Mouse (Mus musculus) heart, adult 2 months (tissue): ENCODE data around the gene Gm37240.

ENCODE experiments used
- CTCF ChIP-seq: fragments of 200-600 bp; IDR thresholded peaks from 2 replicates; pipeline ENCODE4 v1.8.1; 2022; ENCODE audit warnings: antibody characterized with exemption, mild to moderate bottlenecking, moderate library complexity
- EP300 ChIP-seq: fragments of 200-500 bp; IDR thresholded peaks from 2 replicates; pipeline ENCODE4 v1.6.1; 2011; ENCODE audit warnings: low read depth, low read length, control low read depth; ENCODE audit not compliant: insufficient read depth
- POLR2A ChIP-seq: fragments of 200-500 bp; IDR thresholded peaks from 2 replicates; pipeline ENCODE4 v1.6.1; 2011; ENCODE audit warnings: mild to moderate bottlenecking, low read depth, low read length, control low read depth; ENCODE audit not compliant: insufficient read depth

DNA sequence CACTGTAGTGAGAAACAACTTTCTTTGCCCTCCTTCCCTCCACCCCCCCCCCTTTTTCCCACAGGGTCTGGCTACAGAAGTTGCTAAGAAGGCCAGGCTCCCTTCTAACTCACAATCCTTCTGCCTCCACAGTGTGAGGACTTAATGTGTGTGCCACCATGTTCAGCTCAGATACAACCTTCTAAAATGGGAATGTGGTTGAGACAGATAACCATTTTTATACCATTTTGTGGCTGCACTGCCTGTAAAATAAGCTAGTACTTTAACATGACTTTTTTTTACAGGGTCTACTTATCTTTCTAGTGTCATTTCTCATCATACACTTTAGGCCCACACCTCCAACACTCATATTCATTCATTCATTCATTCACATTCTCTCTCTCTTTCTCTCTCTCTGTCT lies 1346.7 kb downstream of the Gm37240 start:
- TF ChIP-seq CTCF (no peak), POLR2A (no peak), EP300 (no peak)
